Mouse (Mus musculus) kidney, postnatal 0 days (tissue): ENCODE results near the gene Pdxp. TPM values are rescaled to one million over a fixed set of nuclear protein-coding genes. Genes with fewer than 3 reads are reported as not detected.

Experiments
- ATAC-seq: fragments of 200-750 bp; cut with Nextera tagmentation; replicated peaks from 2 replicates; pipeline ENCODE4 v1.8.0; 2017; ENCODE audit warnings: low read depth, moderate number of reproducible peaks, moderate TSS enrichment, moderate library complexity; ENCODE audit not compliant: low FRiP score
- DNase-seq: peaks from one replicate; pipeline ENCODE4 v3.0.0-alpha.2; 2016; ENCODE audit warnings: low spot score
- H3K27ac ChIP-seq: fragments of 300-500 bp; sonication (generic); 2 replicates; pipeline ENCODE4 v1.5.1; 2014; ENCODE audit warnings: mild to moderate bottlenecking
- H3K27me3 ChIP-seq: fragments of 300-500 bp; sonication (generic); 2 replicates; pipeline ENCODE4 v1.6.1; 2014; ENCODE audit warnings: low read length, mixed read lengths; ENCODE audit not compliant: insufficient read depth
- H3K36me3 ChIP-seq: fragments of 300-500 bp; sonication (generic); 2 replicates; pipeline ENCODE4 v1.6.1; 2014; ENCODE audit warnings: low read length, mixed read lengths; ENCODE audit not compliant: insufficient read depth
- H3K4me1 ChIP-seq: fragments of 300-500 bp; sonication (generic); replicated peaks from 2 replicates; pipeline ENCODE4 v1.6.1; 2014; ENCODE audit warnings: antibody characterized with exemption, low read length, mixed read lengths; ENCODE audit not compliant: insufficient read depth
- H3K4me2 ChIP-seq: fragments of 300-500 bp; sonication (generic); 2 replicates; pipeline ENCODE4 v1.6.1; 2014; ENCODE audit warnings: mild to moderate bottlenecking, low read length, moderate library complexity, mixed read lengths
- H3K4me3 ChIP-seq: fragments of 300-500 bp; sonication (generic); replicated peaks from 2 replicates; pipeline ENCODE4 v1.5.1; 2014; ENCODE audit warnings: low read depth, low read length
- H3K9ac ChIP-seq: fragments of 300-500 bp; sonication (generic); 2 replicates; pipeline ENCODE4 v1.6.1; 2014; ENCODE audit warnings: low read depth, low read length
- H3K9me3 ChIP-seq: fragments of 300-500 bp; sonication (generic); replicated peaks from 2 replicates; pipeline ENCODE4 v1.6.1; 2016; ENCODE audit warnings: low read length, inconsistent platforms, mixed read lengths
- CTCF ChIP-seq: IDR thresholded peaks from 2 replicates; pipeline ENCODE4 v1.5.1; 2016; ENCODE audit warnings: antibody characterized with exemption, low read depth, mild to moderate bottlenecking, moderate library complexity
- WGBS: fragments of 180-500 bp; shearing (Covaris S2); extraction: QIAGEN DNeasy Blood & Tissue Kit; methylation state at CpG from one replicate; pipeline ENCODE4 v1.1.7; 2014; 5-methylcytosine and 5-hydroxymethylcytosine counted together
- polyA plus RNA-seq: library from polyadenylated mRNA; unstranded; fragments of >200 nt; fragmentation: Nextera tagmentation; extraction: Ambion mirVana; gene quantifications from 2 replicates; pipeline ENCODE4 v1.2.1, GENCODE M21; 2015

Gene Pdxp
- polyA plus RNA-seq, 1 experiment from 2014 or later = 7.1 TPM

DNA sequence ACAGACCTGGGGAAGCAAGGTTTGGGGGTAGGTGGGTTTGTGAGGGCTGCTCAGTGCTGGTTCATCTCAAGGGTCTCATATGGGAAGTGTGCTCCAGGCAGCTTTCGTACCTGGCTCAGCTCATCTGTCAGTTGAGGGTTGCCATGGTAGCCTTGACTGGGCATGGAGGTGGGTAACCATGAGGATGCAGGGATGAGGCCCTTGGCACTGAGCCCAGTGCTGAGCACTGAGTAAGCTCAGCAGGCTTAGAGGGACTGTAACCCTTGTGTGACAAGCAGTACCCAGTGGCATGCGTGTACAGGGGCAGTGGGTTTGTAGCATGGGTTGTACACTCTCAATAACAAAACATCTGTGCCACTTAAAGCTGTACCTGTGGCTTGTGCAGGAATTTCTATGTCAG lies 24.2 kb downstream of the Pdxp start:
- Histone ChIP-seq H3K4me2 (no peak overlapping the region), H3K9me3 (no peaks in the 10 kb centered on the region), H3K4me3 (no peak overlapping the region), H3K36me3 (peaks cover 36% of the 10 kb centered on the region), H3K4me1 (0 out of 2 replicates have a peak, but pooled peaks cover 10% of the 10 kb centered on the region), H3K9ac (no peak overlapping the region), H3K27me3 (no peaks in the 10 kb centered on the region), H3K27ac (no peak overlapping the region)
- WGBS = 95% methylated on average over 2 of the region's 2 CpGs
- ATAC-seq (no peak), DNase-seq (no peak)
- no peak for TF ChIP-seq CTCF

GRCm38 (mm10) chr15:78940325-78940724 lies 26.6 kb downstream of the Pdxp start:
- Histone ChIP-seq H3K36me3 (peaks cover 36% of the 10 kb centered on the region), H3K4me3 (no peak overlapping the region), H3K9me3 (no peaks in the 10 kb centered on the region), H3K4me1 (0 out of 2 replicates have a peak, but pooled peaks cover 9% of the 10 kb centered on the region), H3K27me3 (no peaks in the 10 kb centered on the region), H3K4me2 (no peak overlapping the region), H3K9ac (no peak overlapping the region), H3K27ac (no peak overlapping the region)
- no peak for DNase-seq
- TF ChIP-seq CTCF = no peak
- 91% methylated on average over 13 of the region's 13 CpGs for WGBS
- no peak for ATAC-seq

DNA sequence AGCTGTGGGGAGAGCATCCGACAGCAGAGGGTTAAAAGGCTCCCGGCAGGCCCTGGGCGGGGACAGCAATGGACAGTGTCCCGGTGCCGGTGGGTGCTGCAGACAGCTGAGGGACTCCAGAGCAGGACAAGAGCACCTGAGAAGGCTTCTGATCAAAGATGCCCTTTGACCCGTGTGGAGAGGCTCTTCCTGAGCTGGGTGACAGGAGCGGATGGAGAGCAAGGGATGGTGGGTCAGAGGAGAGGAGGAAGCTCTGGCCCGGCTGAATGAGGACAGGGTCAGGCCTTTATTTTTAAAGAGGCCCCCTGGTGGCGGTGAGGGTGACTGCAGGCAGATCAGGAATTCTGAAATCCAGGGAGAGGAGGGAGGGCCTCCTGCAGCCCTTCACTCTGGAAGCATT lies 28.9 kb downstream of the Pdxp start:
- no peak overlapping the region for H3K27ac ChIP-seq
- peak; percentile 86 for TF ChIP-seq CTCF
- WGBS = under 1% methylated on average over 9 of the region's 9 CpGs

DNA sequence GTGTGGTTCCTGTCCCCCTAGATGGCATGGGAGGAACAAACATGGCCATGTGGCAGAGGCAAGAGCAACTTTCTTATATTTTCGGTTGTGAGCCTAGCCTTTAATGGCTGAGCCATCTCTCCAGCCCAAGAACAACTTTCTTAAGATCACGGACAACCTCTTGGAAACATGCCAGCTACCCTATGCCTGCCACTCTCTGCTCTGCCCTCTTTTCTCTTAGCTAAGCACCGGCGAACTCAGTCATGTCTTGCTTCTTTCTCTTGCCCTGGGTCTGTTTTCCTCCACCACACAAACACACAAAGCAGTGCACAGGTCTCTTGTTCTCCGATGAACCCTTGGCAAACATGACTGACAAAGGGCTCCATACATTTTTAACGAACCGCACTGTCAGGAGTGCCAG lies 32.5 kb downstream of the Pdxp start:
- H3K9me3 ChIP-seq = no peaks in the 10 kb centered on the region

More for the DNA sequence above, 28.9 kb downstream of the Pdxp start:
- Histone ChIP-seq H3K4me2 (peak overlapping the region; percentile 63), H3K36me3 (peaks cover 31% of the 10 kb centered on the region), H3K27me3 (no peaks in the 10 kb centered on the region), H3K4me3 (peak overlapping the region; percentile 19; the same call in 1 of the 2 replicates), H3K9ac (peak overlapping the region; percentile 45; the same call in 1 of the 2 replicates), H3K4me1 (0 out of 2 replicates have a peak, but pooled peaks cover 4% of the 10 kb centered on the region), H3K9me3 (no peaks in the 10 kb centered on the region)
- DNase-seq = peak; percentile 92
- peak; percentile 68 for ATAC-seq

DNA sequence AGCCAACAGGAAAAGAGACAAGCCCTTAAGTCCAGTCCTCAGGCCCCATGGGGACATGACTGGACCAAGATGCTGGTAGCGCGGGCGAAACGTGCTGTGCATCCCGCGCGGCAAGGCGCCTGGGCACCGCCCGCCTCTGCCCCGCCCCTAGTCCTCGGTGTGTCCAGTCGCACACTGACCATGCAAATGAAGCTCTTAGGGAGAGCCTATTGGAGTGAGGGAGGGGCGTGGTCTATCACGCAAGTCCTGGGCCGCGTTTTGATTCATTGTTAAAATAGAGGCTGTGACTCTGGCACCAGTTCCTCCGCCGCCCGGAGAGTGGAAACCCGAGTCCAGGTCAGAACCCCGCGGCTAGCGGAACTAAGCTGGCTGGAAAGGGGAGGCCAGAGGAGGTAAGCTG lies 33.9 kb downstream of the Pdxp start, which contains the start of gene Triobp:
Gene Triobp (plus strand): TSS at position 68 of the 400 bp plus-strand sequence.
- Histone ChIP-seq H3K36me3 (no peaks in the 10 kb centered on the region), H3K27me3 (no peaks in the 10 kb centered on the region), H3K4me3 (peak within 1 kb of the TSS; percentile 28), H3K9me3 (no peaks in the 10 kb centered on the region), H3K4me2 (peak within 1 kb of the TSS; percentile 76), H3K4me1 (peaks cover 7% of the 10 kb centered on the region; the same call in 1 of the 2 replicates), H3K9ac (peak within 1 kb of the TSS; percentile 47; the same call in 1 of the 2 replicates), H3K27ac (no peak within 1 kb of the TSS)
- TF ChIP-seq CTCF = no peak
- peak; percentile 99 for DNase-seq
- peak; percentile 97 for ATAC-seq
- under 1% methylated on average over 24 of the region's 24 CpGs for WGBS

More for the DNA sequence above, 32.5 kb downstream of the Pdxp start:
- Histone ChIP-seq H3K4me1 (peaks cover 11% of the 10 kb centered on the region; the same call in 1 of the 2 replicates), H3K36me3 (0 out of 2 replicates have a peak, but pooled peaks cover 3% of the 10 kb centered on the region), H3K9ac (no peak overlapping the region), H3K4me2 (no peak overlapping the region), H3K27ac (no peak overlapping the region), H3K27me3 (no peaks in the 10 kb centered on the region), H3K4me3 (no peak overlapping the region)
- TF ChIP-seq CTCF = no peak
- WGBS = 72% methylated on average over 7 of the region's 7 CpGs
- DNase-seq (peak; percentile 8), ATAC-seq (no peak)

DNA sequence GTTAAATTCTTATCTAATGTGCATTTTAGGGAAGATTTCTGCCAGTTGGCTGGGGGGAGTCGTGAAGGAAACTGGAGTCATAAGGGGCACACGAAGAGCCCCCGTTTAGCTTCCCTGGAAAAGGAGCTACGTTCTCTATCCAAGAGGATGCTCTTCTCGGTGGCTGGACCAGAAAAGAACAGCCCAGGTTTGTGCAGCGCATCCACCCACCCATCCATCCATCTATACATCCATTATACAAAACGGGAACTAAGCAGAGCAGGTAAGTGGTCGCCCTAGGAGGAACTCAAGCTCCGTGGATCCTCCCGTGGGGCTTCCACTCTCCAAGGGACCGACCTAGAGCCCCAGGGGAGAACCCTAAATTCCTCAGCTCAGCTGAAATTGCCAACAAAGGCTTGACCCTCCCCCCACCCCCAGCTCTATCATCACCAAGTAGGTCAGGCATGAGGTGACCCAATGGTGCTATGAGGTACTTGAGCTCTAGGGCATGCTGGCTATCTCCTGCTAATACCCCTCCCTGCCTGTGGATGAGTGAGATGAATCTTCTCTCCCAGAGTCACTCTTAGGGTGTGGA lies 34.5 kb downstream of the Pdxp start:
- 7% methylated on average over 11 of the region's 11 CpGs for WGBS
- DNase-seq = no peak

More for the DNA sequence above, 34.5 kb downstream of the Pdxp start:
- no peak for ATAC-seq
- no peaks in the 10 kb centered on the region for H3K9me3 ChIP-seq
- peak overlapping the region; percentile 28 for H3K4me3 ChIP-seq
- peak overlapping the region; percentile 76 for H3K4me2 ChIP-seq
- H3K27ac ChIP-seq = no peak overlapping the region
- H3K36me3 ChIP-seq = no peaks in the 10 kb centered on the region
- H3K27me3 ChIP-seq = no peaks in the 10 kb centered on the region
- H3K4me1 ChIP-seq = peaks cover 7% of the 10 kb centered on the region; the same call in 1 of the 2 replicates
- TF ChIP-seq CTCF = no peak
- H3K9ac ChIP-seq = peak overlapping the region; percentile 47; the same call in 1 of the 2 replicates
